Mouse (Mus musculus) embryonic fibroblast, embryonic 13.5 days (primary cell): Measurements from ENCODE around the gene Cfap57.

Experiments
- CTCF ChIP-seq: IDR thresholded peaks from 2 replicates; pipeline ENCODE4 v1.5.1; 2011; ENCODE audit warnings: mild to moderate bottlenecking, control low read depth, low read length, moderate library complexity, borderline replicate concordance; ENCODE audit not compliant: insufficient read depth
- POLR2A ChIP-seq: IDR thresholded peaks from 2 replicates; pipeline ENCODE4 v1.6.1; 2011; ENCODE audit warnings: low read depth, mild to moderate bottlenecking, control low read depth, low read length, moderate library complexity

DNA sequence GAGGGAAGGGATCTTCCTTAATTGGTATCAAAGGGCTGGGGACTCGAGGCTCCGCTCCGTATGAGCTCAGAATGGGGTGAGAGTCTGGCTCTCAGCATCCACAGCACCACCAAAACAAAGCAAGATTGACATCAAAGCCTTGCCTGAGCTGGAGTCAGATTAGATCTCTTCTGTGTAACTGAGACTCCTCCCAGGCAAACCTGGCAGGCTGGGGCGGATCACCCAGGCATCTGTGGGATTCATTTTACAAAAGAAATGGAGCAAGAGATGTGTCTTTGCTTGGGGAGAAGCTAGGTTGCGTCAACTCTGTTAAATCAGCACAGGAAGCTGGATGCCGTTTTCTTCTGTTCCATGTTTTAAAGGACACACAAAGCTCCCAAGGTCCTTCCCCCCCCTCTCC, 111.5 kb downstream of the Cfap57 start:
- TF ChIP-seq CTCF (no peak), POLR2A (no peak)
